Comparison of ENCODE assay signal across 8 mouse cellular contexts in the genomic region with DNA sequence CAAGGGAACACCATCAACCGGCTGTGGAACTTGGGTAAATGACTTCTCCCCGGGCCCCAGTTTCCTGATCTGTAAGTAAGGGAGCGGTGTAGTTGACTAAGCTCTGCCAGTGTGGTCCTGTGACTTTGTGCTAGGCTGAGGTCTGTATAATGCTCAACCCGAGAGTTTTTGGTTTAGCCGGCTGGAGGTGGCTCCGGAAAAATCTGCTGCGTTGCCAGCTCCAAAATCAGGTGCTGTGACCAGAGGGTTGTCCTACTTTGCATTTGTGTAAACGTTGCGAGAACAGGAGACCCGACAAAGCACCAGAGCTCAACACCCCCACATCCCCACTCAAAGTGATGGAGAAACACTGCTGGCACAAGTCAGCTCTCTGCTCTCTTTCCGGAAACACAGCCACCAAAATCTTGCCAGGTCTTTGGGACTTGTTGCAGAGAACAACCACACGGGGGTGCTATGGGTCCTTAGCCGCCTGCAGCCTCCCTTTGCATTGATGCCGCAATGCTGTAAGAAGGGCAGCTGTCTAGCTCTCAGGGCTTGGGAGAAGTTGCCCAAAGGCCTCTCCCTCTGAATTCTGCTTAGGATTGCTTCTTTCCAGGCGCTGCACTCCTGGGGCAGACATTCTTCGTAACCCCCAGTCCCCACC.
A peak's percentile ranks its signal among the peaks of the same experiment; 100 is the strongest.
DNase-seq lines count a peak whose midpoint lies in the region; ATAC-seq lines count a peak whose summit lies in the region.

No protein-coding gene starts in this region.

- H3K36me3 ChIP-seq in forebrain, embryonic 16.5 days (ENCODE audit: control insufficient read depth, insufficient read depth) = no peaks in the 10 kb centered on the region
- H3K36me3 ChIP-seq in hindbrain, embryonic 10.5 days = no peaks in the 10 kb centered on the region

- H3K27ac ChIP-seq in forebrain, embryonic 16.5 days (ENCODE audit: low read length) = peak overlapping the region; percentile 66
- peak overlapping the region; percentile 59; the same call in 1 of the 2 replicates for H3K27ac ChIP-seq in hindbrain, embryonic 10.5 days

- no peaks in the 10 kb centered on the region for H3K9me3 ChIP-seq in forebrain, embryonic 16.5 days (ENCODE audit: control insufficient read depth, low read length)
- H3K9me3 ChIP-seq in hindbrain, embryonic 10.5 days = no peaks in the 10 kb centered on the region

- peaks cover 37% of the 10 kb centered on the region for H3K4me1 ChIP-seq in forebrain, embryonic 16.5 days (replicated peaks; ENCODE audit: control insufficient read depth, insufficient read depth, low read length)
- H3K4me1 ChIP-seq in hindbrain, embryonic 10.5 days (replicated peaks) = peaks cover 59% of the 10 kb centered on the region

- peak; percentile 61 for ATAC-seq in forebrain, embryonic 16.5 days

- no peaks in the 10 kb centered on the region for H3K27me3 ChIP-seq in forebrain, embryonic 16.5 days (replicated peaks; ENCODE audit: control insufficient read depth, insufficient read depth, low read length)
- no peaks in the 10 kb centered on the region for H3K27me3 ChIP-seq in hindbrain, embryonic 10.5 days (ENCODE audit: insufficient read depth, poor library complexity, severe bottlenecking)

- H3K9ac ChIP-seq in forebrain, embryonic 16.5 days (replicated peaks; ENCODE audit: low read depth, low read length) = no peak overlapping the region; the same call in 1 of the 2 replicates

- WGBS in forebrain, embryonic 16.5 days = 43% methylated on average over 16 of the region's 16 CpGs
- 41% methylated on average over 16 of the region's 16 CpGs for WGBS in hindbrain, embryonic 10.5 days

- no peak overlapping the region for H3K4me2 ChIP-seq in forebrain, embryonic 16.5 days (ENCODE audit: low read length)

- no peak overlapping the region for H3K4me3 ChIP-seq in forebrain, embryonic 16.5 days (replicated peaks; ENCODE audit: low read length)
- H3K4me3 ChIP-seq in hindbrain, embryonic 10.5 days = no peak overlapping the region

- DNase-seq in Muller cell, postnatal 12 days (ENCODE audit: inconsistent ontology term) = peak; percentile 75
- DNase-seq in cerebellum, adult 11-12 months = peak; percentile 67
- DNase-seq in hindbrain, embryonic 10.5 days (ENCODE audit: low spot score) = peak; percentile 82
- DNase-seq in layer of hippocampus, postnatal 14 days (ENCODE audit: low spot score in 2 of 2) = peak; percentile 86 to 92
- DNase-seq in lung, postnatal 4 days = peak; percentile 84 to 88
- DNase-seq in retina, postnatal 1 day = peak; percentile 91
- DNase-seq in urinary bladder, postnatal 4 days (ENCODE audit: low spot score in 2 of 2) = peak; percentile 75 to 84
